Mouse (Mus musculus): ENCODE results near the gene Chsy1.

GRCm38 (mm10) chr7:66101866-66102265 is 7.4 kb upstream of the Chsy1 start:
- TF ChIP-seq CTCF (IDR thresholded peaks at IDR 0.05; ENCODE audit: low read depth, low read length): peak; percentile 28
- TF ChIP-seq POLR2A (IDR thresholded peaks at IDR 0.05; ENCODE audit: extremely low read depth, insufficient read depth, low read length): no peak

Measured in liver, adult 2 months (tissue).